Mouse (Mus musculus) left cerebral cortex, postnatal 36 days (tissue): ENCODE data around the gene Tpr. TPM values are rescaled to one million over a fixed set of nuclear protein-coding genes. Genes with fewer than 3 reads are reported as not detected.

ENCODE experiments used
- DNase-seq, 2 experiments: peaks; one replicate each; pipeline ENCODE4 v3.0.0; 2021 to 2022; ENCODE audit warnings: low spot score in 2 of 2, mixed read lengths in 1 of 2
- intact Hi-C: fragments of 180-260 bp; cut with DNase I; formaldehyde crosslinking; loops from one replicate; pipeline ENCODE4 v1.15.1; 2025
- total RNA-seq, 2 experiments: library from RNA; stranded (reverse); gene quantifications; 2 replicates each; pipeline ENCODE4 v1.2.3; 2021

The Tpr gene
- 100 to 1,000 TPM in 1 of 2 experiments, 10 to 100 TPM in 1; 95.3 to 111 TPM for total RNA-seq

- peak; percentile 100 for DNase-seq
- intact Hi-C loops = loop anchor here (2.0 kb wide), 1 partner anchor 1036 kb away; the partner anchor contains the start of genes Swt1 and Trmt1l
These were observed at the start of gene Tpr, which contains the start of gene Odr4 for GRCm38 (mm10) chr1:150392638-150393487. Gene Tpr (plus strand): TSS chr1:150392838. Gene Odr4 (minus strand): TSS chr1:150393080.

GRCm38 (mm10) chr1:150360864-150361263 is 31.8 kb upstream of the Tpr start:
- intact Hi-C loops = no loop called here
- DNase-seq = no peak

GRCm38 (mm10) chr1:150372895-150373294 is 19.7 kb upstream of the Tpr start:
- DNase-seq = no peak
- intact Hi-C loops = no loop called here

DNA sequence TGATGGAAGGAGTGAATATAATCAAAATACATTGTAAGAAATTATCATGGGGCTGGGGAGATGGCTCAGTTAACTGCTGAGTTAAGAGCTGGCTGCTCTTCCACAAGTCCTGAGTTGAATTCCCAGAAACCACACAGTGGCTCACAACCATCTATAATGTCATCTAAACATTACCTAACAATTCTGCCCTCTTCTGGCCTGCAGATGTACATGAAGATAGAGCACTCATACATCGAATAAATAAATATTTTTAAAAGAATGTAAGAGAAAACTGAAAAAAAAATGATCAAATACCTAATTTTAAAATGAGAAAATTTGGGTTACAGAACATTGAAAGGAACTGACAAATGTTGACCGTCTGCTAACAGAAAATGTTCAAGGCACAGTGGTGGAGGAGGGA is 18.4 kb upstream of the Tpr start:
- intact Hi-C loops = no loop called here
- no peak for DNase-seq

DNA sequence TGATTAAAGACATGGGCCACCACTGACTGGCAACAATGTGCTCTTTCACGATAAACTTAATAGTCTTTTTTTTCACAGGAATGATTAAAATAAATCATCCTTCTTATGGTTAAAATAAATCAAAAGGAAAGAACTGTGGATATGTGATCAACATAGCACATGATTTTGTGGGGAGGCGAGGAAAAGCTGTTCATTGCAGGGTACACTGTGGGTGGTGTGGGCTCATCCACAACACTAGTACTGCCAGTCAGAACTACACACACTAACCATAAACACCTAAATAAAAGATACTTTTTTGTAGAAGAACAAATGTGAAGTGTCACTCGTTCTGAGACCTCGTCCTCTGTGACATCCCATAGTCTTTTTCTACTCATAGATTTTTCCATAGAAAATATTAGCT is 8.5 kb upstream of the Tpr start:
- no peak for DNase-seq
- intact Hi-C loops = no loop called here

DNA sequence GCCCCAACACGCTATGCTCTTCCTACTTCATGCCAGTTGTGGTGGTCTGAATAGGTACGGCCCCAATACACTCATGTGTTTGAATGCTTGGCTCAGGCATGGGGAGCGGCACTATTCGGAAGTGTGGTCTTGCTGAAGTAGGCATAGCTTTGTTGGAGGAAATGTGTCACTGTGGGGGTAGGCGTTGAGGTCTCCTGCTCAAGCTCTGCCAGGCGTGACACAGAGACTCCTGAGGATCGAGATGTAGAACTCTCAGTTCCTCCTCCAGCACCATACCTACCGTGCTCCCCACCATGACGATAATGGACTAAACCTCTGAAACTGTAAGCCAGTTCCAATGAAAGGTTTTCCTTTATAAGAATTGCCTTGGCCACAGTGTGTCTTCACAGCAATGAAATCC is 5.1 kb upstream of the Tpr start:
- intact Hi-C loops = no loop called here

DNA sequence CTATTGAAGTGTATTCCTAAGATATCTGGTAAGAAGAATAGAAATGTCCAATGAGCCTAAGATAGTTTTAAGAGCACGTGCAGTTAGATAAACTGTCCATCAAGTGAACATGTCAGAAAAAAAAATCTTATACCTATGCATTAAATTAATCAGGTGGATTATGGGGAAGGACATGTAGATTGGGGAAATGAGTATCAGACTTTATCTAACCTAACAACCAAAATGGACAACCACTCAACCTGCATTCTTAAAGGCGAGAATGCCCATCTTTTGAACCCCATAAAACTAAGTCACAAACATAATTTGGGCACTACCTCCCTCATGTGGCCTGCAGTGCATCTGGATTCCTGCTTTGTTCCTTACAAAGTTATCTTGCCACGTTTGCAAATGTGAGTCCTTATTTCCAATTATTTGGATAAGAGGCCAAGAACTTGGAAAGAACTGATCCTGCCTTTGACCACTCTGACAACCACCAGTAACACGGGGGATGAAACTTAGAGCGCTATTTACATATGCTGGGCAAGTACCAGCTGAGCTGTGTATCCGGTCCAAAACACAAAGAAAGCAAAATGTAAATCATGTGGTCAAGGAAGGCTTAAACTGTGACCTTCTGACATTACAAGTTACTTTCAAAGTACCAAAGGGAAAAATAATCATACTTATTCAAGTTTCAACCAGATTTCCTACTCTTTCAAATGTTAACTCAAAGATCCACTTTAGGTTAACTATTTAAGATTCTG is 3.1 kb upstream of the Tpr start:
- intact Hi-C loops = no loop called here
- no peak for DNase-seq

More for the DNA sequence above, 5.1 kb upstream of the Tpr start:
- DNase-seq = no peak

- intact Hi-C loops = loop anchor here (2.0 kb wide), 1 partner anchor 1037 kb away; the partner anchor contains the start of genes Swt1 and Trmt1l
- DNase-seq = no peak
These were observed 554 bp upstream of the Tpr start for GRCm38 (mm10) chr1:150391931-150392637.

DNA sequence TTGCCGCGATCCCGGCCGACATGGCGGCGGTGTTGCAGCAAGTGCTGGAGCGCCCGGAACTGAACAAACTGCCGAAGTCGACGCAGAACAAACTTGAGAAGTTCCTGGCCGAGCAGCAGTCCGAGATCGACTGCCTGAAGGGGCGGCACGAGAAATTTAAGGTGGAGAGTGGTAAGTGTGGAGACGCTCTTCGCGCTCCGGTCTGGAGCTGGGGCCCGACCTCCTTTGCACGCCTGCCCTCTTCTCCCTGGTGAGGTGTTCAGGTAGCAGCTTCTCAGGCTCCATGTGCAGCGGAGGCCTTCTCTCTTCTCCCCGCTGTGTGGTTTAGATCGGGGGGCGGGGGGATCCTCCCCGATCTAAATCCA is 832 bp downstream of the Tpr start:
- intact Hi-C loops = loop anchor here (2.0 kb wide), 1 partner anchor 1035 kb away; the partner anchor contains the start of genes Swt1 and Trmt1l
- no peak for DNase-seq

GRCm38 (mm10) chr1:150396001-150396400 is 3.4 kb downstream of the Tpr start:
- no peak for DNase-seq
- intact Hi-C loops = no loop called here

GRCm38 (mm10) chr1:150403914-150404313 is 11.3 kb downstream of the Tpr start:
- intact Hi-C loops = loop anchor here (5.0 kb wide), 1 partner anchor 33 kb away; no protein-coding TSS in a partner anchor
- no peak for DNase-seq

- intact Hi-C loops = loop anchor here (5.0 kb wide), 1 partner anchor 33 kb away; no protein-coding TSS in a partner anchor
These were observed 11.9 kb downstream of the Tpr start for GRCm38 (mm10) chr1:150404555-150404954.

DNA sequence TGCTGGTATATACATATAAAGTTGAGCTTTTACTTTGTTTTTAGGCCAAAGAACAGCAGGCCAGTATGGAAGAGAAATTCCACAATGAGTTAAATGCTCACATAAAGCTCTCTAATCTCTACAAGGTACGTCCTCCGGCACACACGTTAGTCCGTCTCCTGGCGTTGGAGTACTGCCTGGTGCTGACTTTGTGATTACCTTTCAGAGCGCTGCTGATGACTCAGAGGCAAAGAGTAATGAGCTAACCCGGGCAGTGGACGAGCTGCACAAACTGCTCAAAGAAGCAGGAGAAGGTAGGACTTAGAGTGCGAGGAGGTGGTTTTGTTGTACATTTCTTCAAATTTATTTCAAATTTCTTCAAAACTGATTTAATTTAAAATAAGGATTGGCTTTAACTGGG is 14.6 kb downstream of the Tpr start:
- intact Hi-C loops = loop anchor here (5.0 kb wide), 1 partner anchor 40 kb away; no protein-coding TSS in a partner anchor
- no peak for DNase-seq

More at GRCm38 (mm10) chr1:150404555-150404954, 11.9 kb downstream of the Tpr start:
- DNase-seq = no peak

DNA sequence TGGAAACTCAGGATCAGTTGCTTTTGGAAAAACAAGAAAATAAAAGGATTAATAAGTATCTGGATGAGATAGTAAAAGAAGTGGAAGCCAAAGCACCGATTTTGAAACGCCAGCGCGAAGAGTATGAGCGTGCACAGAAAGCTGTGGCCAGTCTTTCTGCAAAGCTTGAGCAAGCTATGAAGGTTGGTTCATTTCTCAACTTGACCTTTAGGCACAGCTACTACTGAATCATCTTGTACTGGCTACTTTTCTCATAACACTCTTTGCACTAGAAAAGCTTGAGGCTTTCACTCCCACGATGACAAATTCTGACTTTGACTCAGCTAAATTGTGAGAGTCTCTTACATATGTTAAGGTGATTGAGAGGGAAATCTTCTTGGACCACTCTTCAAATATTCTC is 17.4 kb downstream of the Tpr start:
- intact Hi-C loops = loop anchor here (5.0 kb wide), 1 partner anchor 37 kb away; no protein-coding TSS in a partner anchor
- no peak for DNase-seq

DNA sequence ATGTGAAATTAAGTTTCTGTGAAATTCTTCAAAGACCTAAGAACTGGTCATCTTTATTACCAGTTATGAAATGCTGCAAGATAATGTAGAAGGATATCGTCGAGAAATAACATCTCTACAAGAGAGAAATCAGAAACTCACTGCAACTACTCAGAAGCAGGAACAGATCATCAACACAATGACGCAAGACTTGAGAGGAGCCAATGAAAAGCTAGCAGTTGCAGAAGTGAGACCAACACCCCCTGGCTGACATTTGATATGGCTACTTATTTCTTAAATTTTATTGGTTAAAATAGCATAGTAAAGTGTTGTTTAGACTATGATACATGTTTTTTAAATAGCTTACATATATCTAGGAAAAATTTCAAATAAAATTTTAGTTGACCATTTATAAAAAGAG is 23.4 kb downstream of the Tpr start:
- intact Hi-C loops = no loop called here
- DNase-seq = no peak

GRCm38 (mm10) chr1:150418426-150418825 is 25.8 kb downstream of the Tpr start:
- DNase-seq = no peak
- intact Hi-C loops = no loop called here

DNA sequence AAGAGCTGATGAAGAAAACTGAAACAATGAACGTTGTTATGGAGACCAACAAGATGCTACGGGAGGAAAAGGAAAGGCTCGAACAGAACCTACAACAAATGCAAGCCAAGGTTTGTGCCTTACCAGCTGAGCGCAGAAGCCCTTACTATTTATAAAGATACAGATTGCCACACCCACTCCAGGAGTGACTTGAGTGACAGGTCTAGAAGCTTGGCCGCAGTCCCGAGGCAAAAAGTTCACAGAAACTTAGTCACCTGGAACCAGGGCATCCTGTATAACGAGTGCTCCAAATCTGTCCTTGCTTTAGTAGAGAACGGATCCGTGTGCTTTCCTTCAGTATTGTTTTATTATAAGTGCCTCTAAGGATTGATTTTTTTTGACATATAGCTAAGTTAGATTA is 33.0 kb downstream of the Tpr start:
- intact Hi-C loops = no loop called here
- no peak for DNase-seq

DNA sequence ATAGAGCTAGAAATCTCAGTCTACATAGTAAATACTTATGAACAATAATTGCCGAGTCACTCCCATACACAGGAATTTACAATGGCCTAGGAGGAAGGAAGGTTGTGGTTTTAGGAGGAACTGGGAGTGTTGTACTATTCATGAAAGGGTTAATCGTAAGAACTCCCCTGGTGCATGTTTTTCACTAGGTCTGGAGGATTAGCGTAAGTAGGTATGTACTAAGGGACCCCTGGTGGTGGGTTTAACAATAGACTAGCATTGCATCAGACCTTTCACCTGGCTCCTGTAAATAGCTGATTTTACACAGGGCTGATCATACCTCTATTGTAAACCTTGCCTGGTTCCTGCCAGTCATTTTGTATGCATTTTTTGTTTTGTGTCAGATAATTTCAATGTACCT is 33.6 kb downstream of the Tpr start:
- DNase-seq = no peak
- intact Hi-C loops = no loop called here

DNA sequence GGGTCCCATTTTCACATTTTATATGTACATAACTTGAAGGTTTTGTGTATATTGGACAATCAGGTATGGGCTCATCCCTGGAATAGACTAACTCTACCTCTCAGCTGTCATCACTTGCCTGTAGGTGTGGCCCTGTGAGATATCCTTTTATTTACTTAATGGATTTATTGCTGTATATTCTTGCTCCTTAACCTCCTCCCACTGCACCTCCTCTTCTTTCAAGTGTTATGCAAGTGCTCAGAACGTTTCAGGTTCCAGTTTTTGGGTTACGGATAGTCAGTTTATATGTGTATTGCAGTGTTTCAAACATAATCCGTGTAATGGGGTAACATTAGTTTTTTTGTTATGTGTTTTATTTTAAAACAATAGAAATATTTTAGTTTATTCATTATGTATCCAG is 46.0 kb downstream of the Tpr start:
- intact Hi-C loops = loop anchor here (5.0 to 10.0 kb wide), 2 partner anchors 36 to 1016 kb away; no protein-coding TSS in a partner anchor
- DNase-seq = no peak

DNA sequence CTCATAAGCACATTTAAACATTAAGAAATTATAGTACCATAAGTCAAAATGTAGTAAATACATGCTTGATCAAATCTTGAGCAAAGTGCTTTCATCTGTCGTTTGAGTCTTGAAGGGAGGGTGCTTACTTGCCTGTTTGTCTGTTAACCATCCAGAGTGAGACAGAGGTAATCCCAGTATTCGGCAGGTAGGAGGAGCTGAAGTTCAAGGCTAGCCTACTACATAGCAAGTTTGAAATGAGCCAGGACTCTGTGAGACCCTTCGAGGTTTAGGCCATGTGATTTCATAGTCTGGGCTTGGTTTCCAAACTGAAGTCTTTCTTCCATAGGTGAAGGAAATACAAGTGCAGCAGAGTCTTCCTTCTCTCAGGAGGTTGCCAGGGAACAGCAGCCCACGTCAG is 49.1 kb downstream of the Tpr start:
- no peak for DNase-seq
- intact Hi-C loops = no loop called here
